Mouse (Mus musculus) c-Kit-positive CD71-negative TER-119-negative erythroid progenitor cells, embryonic 14.5 days (primary cell): ENCODE measurements around the gene Serpina3n.
"Not testable (repeated sequence)": the region's sequence is repeated elsewhere in the genome, so short reads cannot be mapped to it uniquely, and the experiment has no call there.

Experiments
- DNase-seq: peaks from one replicate; pipeline ENCODE4 v3.0.0-alpha.2; 2013; ENCODE audit warnings: low read depth

Gene Serpina3n

DNA sequence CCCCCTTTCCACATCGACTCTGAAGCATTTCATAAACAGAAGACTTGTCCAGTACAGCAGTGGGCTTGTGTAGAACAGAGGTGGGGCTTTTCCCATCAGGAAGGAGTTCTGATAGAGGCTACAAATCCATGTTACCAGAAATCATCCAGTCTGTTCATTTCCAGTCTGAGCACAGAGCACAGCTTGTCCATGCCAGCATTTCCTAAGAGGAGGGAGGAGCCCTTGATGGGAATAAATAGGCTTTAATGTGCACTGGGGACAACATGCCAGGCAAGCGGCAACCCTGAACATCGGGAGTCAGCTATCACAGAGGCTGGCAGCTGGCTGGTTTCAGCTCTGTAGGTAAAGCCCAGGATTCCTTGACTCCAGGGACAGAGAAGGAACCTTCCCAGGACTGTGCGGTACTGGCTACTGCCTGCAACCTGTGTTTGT lies at the start of gene Serpina3n:
Gene Serpina3n (plus strand): TSS at position 276 of the 432 bp plus-strand sequence.
- DNase-seq: no peak

DNA sequence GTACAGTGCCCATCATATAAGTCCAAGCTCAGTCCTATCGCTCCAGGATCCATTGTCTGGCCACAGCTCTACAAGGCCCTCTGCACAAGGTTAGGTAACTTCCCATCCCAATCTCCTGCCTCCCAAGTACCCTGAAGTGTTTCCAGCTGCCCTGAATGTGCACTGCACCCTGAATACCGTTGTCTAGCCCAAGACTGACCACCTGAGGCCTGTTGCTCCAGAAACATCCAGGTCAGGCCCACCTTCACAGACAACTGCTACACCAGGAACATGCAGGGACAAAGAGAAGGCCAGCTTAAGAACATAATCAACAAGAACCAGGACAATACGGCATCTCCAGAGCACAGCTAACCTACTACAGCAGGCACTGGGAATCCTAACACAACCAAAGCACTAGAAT lies 36.5 kb upstream of the Serpina3n start:
- DNase-seq: no peak

DNA sequence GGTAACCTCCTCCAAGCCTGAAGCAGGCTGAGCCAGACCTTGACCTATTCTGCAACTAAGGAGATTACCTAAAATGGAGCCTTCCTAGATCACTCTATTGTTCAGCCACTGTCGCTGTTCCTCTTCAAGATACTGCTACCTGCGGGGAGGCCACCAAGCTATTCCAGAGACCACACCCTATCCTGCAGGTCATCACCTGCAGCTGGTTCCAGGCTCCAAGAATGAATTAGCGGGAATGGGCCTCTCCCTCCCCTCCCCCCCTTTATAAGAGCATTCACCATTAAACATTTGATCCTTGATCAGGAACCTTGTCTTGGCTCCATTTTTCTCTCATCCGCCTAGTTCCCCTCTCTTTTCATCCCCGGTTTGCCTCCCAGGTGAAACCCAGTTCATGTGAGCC lies 29.4 kb upstream of the Serpina3n start:
- not testable (repeated sequence) for DNase-seq

DNA sequence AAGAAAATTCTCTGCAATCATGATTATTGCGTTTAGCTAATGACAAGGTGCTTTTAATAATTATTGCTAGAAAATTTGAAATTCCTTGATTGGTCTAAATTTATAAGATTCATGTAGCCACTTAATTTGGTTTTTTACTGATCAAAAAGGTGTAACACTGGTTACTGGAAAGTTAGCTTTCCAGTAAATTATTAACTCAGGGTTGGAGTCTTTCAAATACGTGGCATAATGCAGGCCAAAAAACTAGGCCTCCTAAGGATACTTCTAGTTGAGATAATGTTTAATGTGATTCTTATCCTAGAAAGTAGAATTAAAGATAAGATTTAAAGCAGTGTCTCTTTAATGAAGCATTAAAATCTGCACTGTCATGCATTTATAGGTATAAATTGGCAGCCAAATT lies 28.2 kb upstream of the Serpina3n start:
- DNase-seq: not testable (repeated sequence)

DNA sequence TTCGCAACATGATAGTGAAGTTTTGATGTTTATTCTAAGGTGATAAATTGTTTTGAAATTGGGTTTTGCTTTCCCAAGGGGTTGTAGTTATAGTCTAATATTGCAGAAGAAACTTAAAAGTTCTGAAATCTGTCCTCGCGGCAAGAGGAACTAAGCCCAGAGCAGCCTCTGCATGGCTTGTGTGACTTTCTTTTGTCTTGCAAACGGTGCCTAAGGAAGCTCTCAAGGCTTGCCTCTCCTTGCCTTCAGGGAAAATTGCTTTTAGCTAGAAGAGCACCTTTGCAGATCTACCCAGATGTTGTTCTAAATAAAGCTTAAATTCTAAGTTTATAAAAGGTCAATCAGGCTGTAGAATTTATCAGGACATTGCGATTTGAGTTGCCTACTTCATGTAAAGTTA lies 27.7 kb upstream of the Serpina3n start:
- not testable (repeated sequence) for DNase-seq

DNA sequence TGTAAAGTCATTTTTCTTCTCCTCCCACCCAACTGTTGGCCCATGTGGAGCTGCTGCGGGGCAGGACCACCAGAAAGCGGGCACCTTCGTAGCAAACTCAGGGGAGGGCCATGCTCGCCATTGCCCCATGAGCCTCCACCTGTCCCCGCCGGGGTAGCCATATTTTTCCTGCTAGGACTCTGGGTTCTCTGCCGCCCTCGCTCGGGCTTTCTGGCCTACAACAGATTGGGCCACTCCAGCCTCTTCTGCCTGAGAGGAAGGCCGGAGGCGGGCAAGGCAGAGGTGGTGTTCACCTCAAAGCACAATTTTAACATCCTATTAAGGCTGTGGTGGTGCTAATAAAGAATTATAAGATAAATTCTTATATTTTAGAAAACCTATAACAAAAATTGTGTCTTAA lies 26.7 kb upstream of the Serpina3n start:
- no peak for DNase-seq

DNA sequence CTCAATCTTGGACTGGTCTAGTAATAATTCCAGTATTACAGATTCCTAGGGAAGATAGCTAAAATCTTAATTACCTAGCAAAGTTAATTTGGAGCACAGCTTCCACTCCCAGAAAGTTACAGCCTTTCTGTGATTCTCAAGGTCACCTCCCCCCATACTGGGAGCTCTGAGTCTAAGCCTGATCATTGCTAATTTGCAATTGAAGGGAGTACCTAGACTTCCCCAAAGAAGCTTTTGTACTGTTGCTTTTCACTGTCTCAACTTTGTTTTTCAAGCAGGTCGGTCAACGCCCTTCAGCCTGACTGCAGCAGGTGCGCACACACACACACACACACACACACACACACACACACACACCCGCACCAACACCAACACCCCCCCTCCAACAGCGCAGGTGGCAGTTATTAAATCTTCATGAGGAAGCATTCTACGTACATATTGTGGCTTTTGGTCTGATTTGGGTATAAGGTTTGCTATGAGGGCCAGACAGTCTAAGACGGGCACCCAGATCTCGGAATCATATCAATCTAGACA lies 25.4 kb upstream of the Serpina3n start:
- DNase-seq: not testable (repeated sequence)

DNA sequence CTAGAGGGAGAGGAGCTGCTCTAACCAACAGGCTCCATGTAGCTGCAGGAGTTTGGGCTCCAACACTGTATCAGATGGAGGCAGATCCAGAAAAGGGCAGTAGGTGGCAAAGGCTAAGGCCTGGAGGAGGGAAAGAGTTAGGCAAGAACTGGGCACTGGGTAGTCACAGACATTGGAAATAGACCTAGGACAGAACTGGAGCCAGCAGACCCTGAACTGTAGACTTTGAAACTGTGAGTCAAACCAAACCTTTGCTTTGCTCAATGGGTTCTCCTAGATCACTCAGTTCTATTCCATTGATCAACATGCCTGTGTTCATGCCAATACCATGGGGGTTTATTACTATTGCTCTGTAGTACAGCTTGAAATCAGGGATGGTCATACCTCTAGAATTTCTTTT lies 20.5 kb upstream of the Serpina3n start:
- DNase-seq: not testable (repeated sequence)

DNA sequence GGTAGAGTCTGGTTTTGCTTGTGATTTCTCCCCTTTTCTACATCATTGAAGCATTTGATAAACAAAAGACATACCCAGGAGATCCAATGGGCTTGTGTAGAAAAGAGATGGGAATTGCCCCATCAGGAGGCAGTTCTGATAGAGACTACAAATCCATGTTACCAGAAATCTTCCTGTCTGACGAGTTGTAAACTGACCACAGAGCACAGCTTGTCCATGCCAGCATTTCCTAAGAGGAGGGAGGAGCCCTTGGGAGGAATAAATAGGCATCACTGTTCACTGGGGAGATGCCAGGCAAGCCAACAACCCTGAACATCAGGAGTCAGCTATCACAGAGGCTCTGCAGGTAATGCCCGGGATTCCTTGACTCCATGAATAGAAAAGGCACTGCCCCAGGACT lies 19.7 kb upstream of the Serpina3n start:
- not testable (repeated sequence) for DNase-seq

DNA sequence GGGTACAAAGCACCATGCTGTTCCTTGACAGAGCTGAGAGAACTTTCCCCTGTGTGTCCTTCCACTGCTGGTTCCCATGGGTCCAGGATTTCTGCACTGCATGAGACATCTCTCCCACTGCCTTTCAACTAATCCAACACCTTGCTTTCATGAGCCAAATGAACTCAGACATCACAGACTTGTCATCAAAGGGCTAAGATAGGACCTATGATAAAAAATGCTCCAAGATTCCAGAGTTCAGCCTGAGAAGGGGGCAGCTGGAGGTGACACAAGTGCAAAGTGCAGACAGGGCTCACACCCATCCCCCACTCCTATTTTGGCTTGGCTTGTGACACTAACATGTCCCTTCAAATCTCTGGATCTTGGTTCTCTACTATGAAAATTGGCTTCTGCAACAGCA lies 18.1 kb upstream of the Serpina3n start:
- DNase-seq: no peak

DNA sequence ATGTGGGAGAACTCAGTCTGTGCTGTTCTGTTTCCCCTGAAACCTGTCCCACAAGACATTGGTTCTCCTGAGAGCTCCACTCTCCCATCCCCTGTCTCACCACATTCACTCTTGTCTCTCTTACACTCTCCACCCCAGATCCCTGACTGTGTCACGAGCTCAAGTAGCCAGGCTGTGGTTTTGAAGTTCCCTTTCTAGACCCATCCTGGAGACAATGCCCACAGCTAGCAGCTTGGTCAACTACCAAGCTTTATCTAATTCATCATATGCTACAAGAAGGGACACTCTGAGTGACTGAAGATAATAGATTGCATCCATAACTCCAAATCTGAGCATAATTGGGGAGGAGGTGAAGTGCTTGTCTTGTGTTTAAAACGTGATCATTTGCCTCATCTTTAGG lies 15.5 kb upstream of the Serpina3n start:
- not testable (repeated sequence) for DNase-seq

DNA sequence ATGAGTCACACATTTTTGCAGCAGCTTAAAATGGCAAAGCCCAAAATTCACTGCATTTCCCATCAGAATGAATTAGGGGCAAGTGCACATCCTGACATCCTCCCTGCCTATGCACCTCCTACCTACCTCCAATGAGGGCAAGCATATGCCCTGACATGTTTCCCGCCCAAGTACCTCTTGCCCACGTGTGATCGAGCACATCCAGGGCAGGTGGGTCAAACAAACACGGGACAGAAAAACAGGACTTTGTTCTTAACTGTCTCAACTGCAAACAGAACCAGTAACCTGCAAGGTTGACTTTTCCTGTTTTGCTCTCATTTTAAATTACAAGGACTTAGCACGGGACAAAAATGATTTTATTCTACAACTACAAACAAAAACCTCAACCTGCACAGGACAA lies 2.6 kb upstream of the Serpina3n start:
- DNase-seq: no peak

DNA sequence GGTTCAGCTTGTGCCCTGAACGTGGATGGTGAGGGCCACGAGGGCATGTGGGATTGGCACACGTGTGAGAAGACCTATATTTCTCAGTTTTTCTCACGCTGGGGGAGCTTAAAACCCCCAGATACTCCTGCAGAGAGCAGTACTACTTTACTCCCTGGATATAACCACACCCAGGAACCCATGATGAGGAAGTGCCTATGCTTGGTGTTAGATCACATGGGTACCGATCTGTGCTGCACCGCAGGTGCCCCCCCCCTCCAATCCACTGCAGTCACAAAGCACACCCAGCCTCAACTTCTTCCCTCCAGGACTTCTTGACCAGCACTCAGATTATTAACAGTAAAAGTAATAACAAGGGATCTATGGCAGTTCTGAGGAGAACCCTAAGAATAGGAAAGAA lies 6.0 kb downstream of the Serpina3n start:
- no peak for DNase-seq

DNA sequence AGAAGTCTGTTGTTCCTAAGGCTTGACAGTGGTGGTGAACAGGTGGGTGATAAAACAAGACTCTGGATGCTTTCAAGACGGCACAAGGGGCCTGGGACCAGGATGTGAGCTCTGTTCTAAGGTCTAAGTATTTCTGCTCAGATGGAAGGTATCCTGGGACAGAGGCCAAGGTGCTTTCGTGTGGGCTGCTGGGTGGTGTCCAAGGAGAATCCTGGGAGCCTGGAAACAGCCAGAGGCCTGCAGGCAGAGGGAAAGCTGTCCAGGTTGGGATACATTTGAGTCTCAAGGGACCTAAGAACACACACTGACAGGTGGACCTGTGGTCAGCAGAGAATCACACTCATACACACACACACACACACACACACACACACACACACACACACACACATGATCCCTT lies 8.0 kb downstream of the Serpina3n start:
- DNase-seq: no peak

DNA sequence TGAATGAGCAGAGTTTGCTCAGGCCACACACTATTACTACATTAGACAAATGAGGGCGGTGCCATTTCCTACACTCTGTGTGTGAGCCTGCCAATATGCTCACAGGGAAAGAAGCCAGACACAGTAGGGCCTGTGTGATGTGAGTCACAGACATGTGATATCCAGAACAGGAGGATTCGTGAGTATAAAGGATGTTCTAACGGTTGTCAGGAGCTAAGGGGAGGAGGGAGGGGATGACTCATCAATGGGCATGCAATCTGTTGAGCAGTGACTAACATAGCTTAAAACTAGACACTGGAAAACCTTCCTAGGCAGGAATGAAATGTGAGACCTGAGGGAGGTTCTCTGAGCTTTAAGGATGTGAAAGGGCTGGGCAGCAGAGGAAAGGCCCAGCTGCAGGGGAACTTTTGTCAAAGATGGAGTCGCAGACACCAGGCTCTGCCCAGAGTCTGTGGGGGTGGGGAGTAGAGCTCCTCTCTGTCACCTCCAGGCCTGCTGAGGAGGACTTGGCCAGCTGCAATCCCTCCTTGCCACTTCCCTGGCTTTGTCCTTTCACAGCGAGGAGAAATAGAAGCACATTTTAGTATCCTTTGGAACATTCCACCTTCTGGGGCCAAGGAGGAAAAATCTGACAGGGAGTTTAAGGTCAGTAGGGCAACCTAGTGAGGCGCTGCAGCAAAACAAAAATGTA lies 9.2 kb downstream of the Serpina3n start:
- no peak for DNase-seq

DNA sequence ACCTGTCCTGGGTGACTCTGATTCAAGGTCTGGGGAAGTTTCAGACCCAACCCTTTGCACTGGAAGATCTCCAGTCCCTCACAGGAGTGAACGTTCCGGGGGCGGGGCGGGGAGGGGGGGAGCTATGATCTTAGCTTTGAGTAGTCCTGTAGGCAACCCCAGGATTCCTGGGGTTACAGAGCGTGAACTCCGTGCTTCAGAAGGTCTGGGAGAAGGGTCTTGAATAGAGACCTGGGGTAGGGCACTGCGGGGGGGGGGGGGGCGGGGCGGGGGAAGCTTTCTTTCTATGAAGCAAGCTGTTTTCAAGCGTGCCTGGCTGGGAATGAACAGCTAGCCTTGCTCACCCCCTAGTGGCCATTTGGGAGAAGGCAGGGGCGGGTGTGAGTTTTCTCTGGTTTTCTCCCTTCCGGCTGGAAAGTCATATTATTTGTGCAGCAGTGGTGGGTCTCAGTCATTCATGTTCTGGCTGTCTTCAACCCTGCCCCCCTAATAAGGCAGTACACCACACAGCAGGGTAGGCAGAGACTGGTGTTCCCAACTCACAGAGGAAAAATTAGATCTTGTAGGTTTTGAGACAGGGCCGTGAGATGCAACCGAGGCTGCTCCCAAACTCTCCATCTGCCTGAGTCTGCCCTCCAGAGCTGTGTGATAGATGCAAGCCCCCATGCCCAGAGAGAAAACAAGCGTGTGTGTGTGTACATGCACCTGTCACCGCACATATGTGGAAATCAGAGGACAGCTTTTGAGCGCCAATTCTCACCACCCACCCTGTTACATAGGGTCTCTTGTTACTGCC lies 12.0 kb downstream of the Serpina3n start:
- DNase-seq: peak; percentile 62

DNA sequence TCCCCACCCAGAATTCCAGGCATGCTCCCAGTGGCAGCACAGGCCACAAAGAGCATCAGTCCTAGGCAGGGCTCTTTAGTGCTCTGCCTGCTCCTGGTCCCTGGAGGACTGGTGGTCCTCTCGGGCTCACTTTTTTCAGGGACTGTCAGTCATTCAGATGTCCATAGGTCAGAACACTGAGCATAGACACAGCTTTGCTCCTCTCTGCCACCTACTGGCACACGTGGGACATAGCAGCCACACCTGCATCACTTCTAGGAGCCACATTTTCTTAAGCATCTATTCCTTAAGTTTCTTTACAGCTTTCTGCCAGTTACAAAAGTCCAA lies 12.6 kb downstream of the Serpina3n start:
- DNase-seq: no peak

DNA sequence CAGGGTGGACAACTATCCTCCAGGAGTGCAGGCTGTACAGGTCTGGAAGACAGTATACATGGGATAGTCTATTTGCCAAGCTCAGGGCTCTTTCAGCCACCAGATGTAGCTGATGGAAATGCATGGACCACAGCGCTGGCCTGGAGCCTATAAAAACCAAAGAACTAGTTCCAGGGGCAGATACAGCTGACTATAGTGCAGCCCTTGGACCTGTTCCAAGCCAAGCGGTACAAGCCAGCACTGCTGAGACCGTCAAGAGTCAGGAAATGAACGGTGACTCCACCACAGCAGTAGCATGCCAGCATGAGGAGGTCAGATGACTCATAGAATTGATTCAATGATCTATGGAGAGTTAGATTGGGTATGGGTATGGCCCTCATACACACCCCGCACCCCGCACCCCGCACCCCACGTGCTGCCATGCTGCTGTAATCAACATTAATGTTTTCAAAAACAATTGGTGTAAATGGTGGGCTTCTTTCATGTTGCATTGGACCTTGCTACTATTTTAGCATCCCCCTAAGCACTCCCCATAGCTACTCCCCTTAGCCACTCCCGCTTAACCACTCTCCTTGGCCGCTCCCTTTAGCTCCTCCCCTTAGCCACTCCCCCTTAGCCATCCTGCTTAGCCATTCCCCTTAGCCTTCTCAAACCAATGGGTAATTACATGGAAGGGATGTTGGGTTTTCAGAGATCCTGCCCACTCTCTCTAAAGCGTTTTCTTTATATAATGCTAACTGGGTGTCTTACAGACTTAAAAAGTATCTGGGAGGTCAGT lies 16.3 kb downstream of the Serpina3n start:
- no peak for DNase-seq

DNA sequence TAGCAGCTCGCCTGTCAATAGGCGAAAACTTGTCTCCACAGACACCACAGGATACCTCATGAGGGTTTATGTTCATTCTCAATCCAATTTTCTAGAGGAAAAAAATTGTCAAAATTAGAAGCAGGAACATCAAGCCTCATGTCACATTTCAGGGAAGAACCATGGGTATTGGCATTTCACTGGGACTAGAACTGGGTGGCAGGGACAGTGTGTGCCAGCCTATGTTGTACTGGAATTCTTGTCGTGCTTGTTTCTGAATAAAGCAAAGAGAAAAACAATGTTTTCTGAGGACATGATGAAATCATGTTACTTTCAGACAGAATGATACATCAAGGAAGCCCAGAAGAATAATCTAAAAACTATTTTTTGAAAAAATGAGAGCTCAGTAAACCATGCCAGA lies 19.1 kb downstream of the Serpina3n start:
- no peak for DNase-seq

DNA sequence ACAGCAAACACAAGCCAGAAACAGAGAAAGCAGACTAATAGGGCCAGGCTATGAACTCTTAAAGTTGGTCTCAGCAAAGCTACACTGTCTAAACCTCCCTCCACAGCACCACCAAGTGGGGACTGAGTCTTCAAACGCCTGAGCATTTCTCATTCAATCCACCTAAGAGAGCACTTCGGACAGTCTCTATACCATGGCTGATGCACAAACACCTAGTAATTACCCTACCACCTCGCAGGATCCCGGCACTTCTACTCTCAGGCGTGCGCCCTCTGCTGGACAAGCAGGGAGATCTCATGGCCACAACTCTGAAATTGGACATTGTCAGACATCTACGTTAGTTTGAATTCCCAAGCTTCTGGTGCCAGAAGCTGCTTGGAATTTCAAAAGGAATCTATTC lies 20.4 kb downstream of the Serpina3n start:
- peak; percentile 29 for DNase-seq

DNA sequence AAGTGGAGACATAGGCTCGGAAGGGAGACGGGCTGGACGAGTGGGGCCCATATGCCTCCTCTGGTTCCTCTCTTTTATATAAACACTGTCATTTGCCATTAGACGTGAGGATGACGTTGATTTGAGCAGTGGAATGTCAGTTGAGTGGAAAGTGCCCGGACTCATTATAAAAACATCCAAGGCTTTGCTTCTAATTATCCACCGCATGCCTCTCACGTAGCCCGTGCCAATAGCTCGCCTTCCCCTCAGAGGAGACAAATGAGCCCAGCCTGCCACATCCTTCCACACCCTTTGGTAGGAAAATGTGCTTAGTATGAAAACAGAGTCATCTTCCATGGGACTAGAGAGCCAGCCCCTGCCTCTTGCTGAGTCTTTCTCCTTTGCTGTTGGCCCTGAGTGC lies 24.8 kb downstream of the Serpina3n start:
- no peak for DNase-seq

DNA sequence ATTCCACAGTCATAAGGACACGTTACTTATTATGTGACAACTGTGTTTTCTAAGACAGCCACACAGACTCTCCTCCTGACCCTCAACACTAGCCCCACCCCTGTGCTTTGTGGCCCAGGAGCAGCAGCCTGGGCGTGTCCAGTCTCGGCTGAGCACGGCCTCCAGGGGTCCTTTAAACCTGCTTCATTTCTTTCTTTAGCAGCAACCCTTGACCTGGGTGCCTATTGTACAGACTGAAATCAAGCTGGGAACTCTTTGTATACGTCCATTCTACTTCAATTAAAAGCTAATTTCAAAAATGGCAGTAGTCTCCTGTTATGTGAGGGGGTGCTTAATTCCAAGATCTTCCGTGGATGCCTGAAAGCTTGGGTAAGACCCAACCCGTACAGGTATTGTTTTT lies 26.7 kb downstream of the Serpina3n start:
- no peak for DNase-seq
